Mouse (Mus musculus): ENCODE results near the gene Barhl1. TPM values are rescaled to one million over a fixed set of nuclear protein-coding genes. Genes with fewer than 3 reads are reported as not detected.

The Barhl1 gene
- 0.07 TPM in 1 of 2 replicates, not detected in the other for polyA plus RNA-seq (2015; fragmentation: Nextera tagmentation; extraction: Ambion mirVana)

GRCm38 (mm10) chr2:28916513-28916865, at the start of gene Barhl1:
Barhl1 (minus strand) TSS chr2:28916668.

Other genes with a start within 250 kb of the Barhl1 start
- gene Spaca9, start 216.9 kb downstream of the Barhl1 start, polyA plus RNA-seq (2015; fragmentation: Nextera tagmentation; extraction: Ambion mirVana), result 3.8 and 4.6 TPM in 2 replicates
- 1.2 and 1.8 TPM in 2 replicates for gene Ak8, start 216.5 kb downstream of the Barhl1 start, polyA plus RNA-seq (2015; fragmentation: Nextera tagmentation; extraction: Ambion mirVana)
- gene Gtf3c4, start 76.3 kb downstream of the Barhl1 start, polyA plus RNA-seq (2015; fragmentation: Nextera tagmentation; extraction: Ambion mirVana), result 6.9 and 7.7 TPM in 2 replicates
- 4.3 and 6.3 TPM in 2 replicates for gene Ddx31, start 76.3 kb downstream of the Barhl1 start, polyA plus RNA-seq (2015; fragmentation: Nextera tagmentation; extraction: Ambion mirVana)
- gene Cfap77, start 138.4 kb upstream of the Barhl1 start, polyA plus RNA-seq (2015; fragmentation: Nextera tagmentation; extraction: Ambion mirVana), result 1.2 and 1.3 TPM in 2 replicates
- gene Ttf1, start 143.6 kb upstream of the Barhl1 start, polyA plus RNA-seq (2015; fragmentation: Nextera tagmentation; extraction: Ambion mirVana), result 6.4 and 6.8 TPM in 2 replicates
- 5.8 and 8.7 TPM in 2 replicates for gene Setx, start 207.5 kb upstream of the Barhl1 start, polyA plus RNA-seq (2015; fragmentation: Nextera tagmentation; extraction: Ambion mirVana)